8 mouse cellular contexts compared by ENCODE assay signal in genomic region chr19:6364317-6364725, GRCm38 (mm10). TPM values are rescaled to one million over a fixed set of nuclear protein-coding genes. Genes with fewer than 3 reads are reported as not detected.
DNase-seq lines count a peak whose midpoint lies in the region; ATAC-seq and TF ChIP-seq lines count a peak whose summit lies in the region.

No protein-coding gene starts in this region.

- H3K27me3 ChIP-seq in hindbrain, embryonic 10.5 days (ENCODE audit: insufficient read depth, poor library complexity, severe bottlenecking): no peaks in the 10 kb centered on the region
- no peaks in the 10 kb centered on the region for H3K27me3 ChIP-seq in lung, postnatal 0 days (replicated peaks; ENCODE audit: insufficient read depth, low read length)

- peaks cover 34% of the 10 kb centered on the region for H3K4me1 ChIP-seq in hindbrain, embryonic 10.5 days (replicated peaks)
- peaks cover 8% of the 10 kb centered on the region; the same call in 1 of the 2 replicates for H3K4me1 ChIP-seq in lung, postnatal 0 days (ENCODE audit: insufficient read depth, low read depth, low read length)

- peak overlapping the region; percentile 100 for H3K27ac ChIP-seq in hindbrain, embryonic 10.5 days
- peak overlapping the region; percentile 100 for H3K27ac ChIP-seq in lung, postnatal 0 days (ENCODE audit: low read length)

- peak overlapping the region; percentile 99 for H3K4me3 ChIP-seq in hindbrain, embryonic 10.5 days
- peak overlapping the region; percentile 100 for H3K4me3 ChIP-seq in lung, postnatal 0 days (ENCODE audit: low read depth, low read length)

- DNase-seq in MEL-GATA-1-ER (ENCODE audit: extremely low read depth, low read depth): peak; percentile 65
- peak; percentile 94 for DNase-seq in cerebellum, adult 8-10 months
- peak; percentile 88 for DNase-seq in hindbrain, embryonic 10.5 days (ENCODE audit: low spot score)
- peak; percentile 94 to 95 for DNase-seq in layer of hippocampus, postnatal 10 days (ENCODE audit: low spot score in 2 of 2)
- peak; percentile 96 for DNase-seq in lung, postnatal 0 days (ENCODE audit: low spot score)
- peak; percentile 89 for DNase-seq in ovary, postnatal 10 days (ENCODE audit: low spot score)
- DNase-seq in thymus, postnatal 0 days (ENCODE audit: low spot score): peak; percentile 94

- no peak for TF ChIP-seq EP300 in lung, postnatal 0 days (IDR thresholded peaks at IDR 0.05)

- H3K36me3 ChIP-seq in hindbrain, embryonic 10.5 days: peaks cover 49% of the 10 kb centered on the region
- peaks cover 30% of the 10 kb centered on the region for H3K36me3 ChIP-seq in lung, postnatal 0 days (ENCODE audit: insufficient read depth, low read length)

- H3K9ac ChIP-seq in lung, postnatal 0 days (replicated peaks; ENCODE audit: low read depth): peak overlapping the region; percentile 100

- no peak for TF ChIP-seq CTCF in lung, postnatal 0 days (IDR thresholded peaks at IDR 0.05)

- peak; percentile 29 for ATAC-seq in frontal cortex, adult (ENCODE audit: low TSS enrichment)
- peak; percentile 4 for ATAC-seq in lung, postnatal 0 days

- WGBS in hindbrain, embryonic 10.5 days: under 1% methylated on average over 55 of the region's 55 CpGs
- WGBS in lung, postnatal 0 days: 0% methylated on average over 55 of the region's 55 CpGs

- H3K9me3 ChIP-seq in hindbrain, embryonic 10.5 days: no peaks in the 10 kb centered on the region
- H3K9me3 ChIP-seq in lung, postnatal 0 days (ENCODE audit: low read length): no peaks in the 10 kb centered on the region

- peak overlapping the region; percentile 85 for H3K4me2 ChIP-seq in lung, postnatal 0 days (replicated peaks; ENCODE audit: low read depth, low read length)

RNA-seq across cellular contexts. Expression of gene Sf1, which starts 0.8 kb away (rescaled TPM):
- polyA plus RNA-seq in hindbrain, embryonic 10.5 days (2016; fragmentation: Nextera tagmentation; extraction: Ambion mirVana): 198 and 221 TPM in 2 replicates
- total RNA-seq in layer of hippocampus, postnatal 10 days (2021): 100 to 1,000 TPM; 190 to 194 TPM
- polyA plus RNA-seq in lung, postnatal 0 days (2015; fragmentation: Nextera tagmentation; extraction: Ambion mirVana): 48.1 and 49.5 TPM in 2 replicates
- polyA plus RNA-seq in thymus, postnatal 0 days (2015; fragmentation: Nextera tagmentation; extraction: Ambion mirVana): 104 and 126 TPM in 2 replicates

RNA-seq across cellular contexts. Expression of gene Pygm, which starts 19.9 kb away (rescaled TPM):
- 1.3 and 1.9 TPM in 2 replicates for polyA plus RNA-seq in hindbrain, embryonic 10.5 days (2016; fragmentation: Nextera tagmentation; extraction: Ambion mirVana)
- 10 to 100 TPM; 16.2 to 17.4 TPM for total RNA-seq in layer of hippocampus, postnatal 10 days (2021)
- 20.5 and 32.1 TPM in 2 replicates for polyA plus RNA-seq in lung, postnatal 0 days (2015; fragmentation: Nextera tagmentation; extraction: Ambion mirVana)
- 4.2 and 6.3 TPM in 2 replicates for polyA plus RNA-seq in thymus, postnatal 0 days (2015; fragmentation: Nextera tagmentation; extraction: Ambion mirVana)

RNA-seq across cellular contexts. Expression of gene Map4k2, which starts 23.4 kb away (rescaled TPM):
- 13.1 and 14.7 TPM in 2 replicates for polyA plus RNA-seq in hindbrain, embryonic 10.5 days (2016; fragmentation: Nextera tagmentation; extraction: Ambion mirVana)
- 10 to 100 TPM; 79.3 to 86.2 TPM for total RNA-seq in layer of hippocampus, postnatal 10 days (2021)
- 22.5 and 25.0 TPM in 2 replicates for polyA plus RNA-seq in lung, postnatal 0 days (2015; fragmentation: Nextera tagmentation; extraction: Ambion mirVana)
- 49.6 and 57.3 TPM in 2 replicates for polyA plus RNA-seq in thymus, postnatal 0 days (2015; fragmentation: Nextera tagmentation; extraction: Ambion mirVana)

RNA-seq across cellular contexts. Expression of gene Men1, which starts 29.5 kb away (rescaled TPM):
- polyA plus RNA-seq in hindbrain, embryonic 10.5 days (2016; fragmentation: Nextera tagmentation; extraction: Ambion mirVana): 125 and 129 TPM in 2 replicates
- 10 to 100 TPM; 72.0 to 73.6 TPM for total RNA-seq in layer of hippocampus, postnatal 10 days (2021)
- 42.1 and 42.7 TPM in 2 replicates for polyA plus RNA-seq in lung, postnatal 0 days (2015; fragmentation: Nextera tagmentation; extraction: Ambion mirVana)
- polyA plus RNA-seq in thymus, postnatal 0 days (2015; fragmentation: Nextera tagmentation; extraction: Ambion mirVana): 54.0 and 54.2 TPM in 2 replicates

RNA-seq across cellular contexts. Expression of gene Rasgrp2, which starts 34.8 kb away (rescaled TPM):
- polyA plus RNA-seq in hindbrain, embryonic 10.5 days (2016; fragmentation: Nextera tagmentation; extraction: Ambion mirVana): 20.5 and 20.7 TPM in 2 replicates
- 10 to 100 TPM; 93.5 to 99.9 TPM for total RNA-seq in layer of hippocampus, postnatal 10 days (2021)
- 99.2 and 128 TPM in 2 replicates for polyA plus RNA-seq in lung, postnatal 0 days (2015; fragmentation: Nextera tagmentation; extraction: Ambion mirVana)
- polyA plus RNA-seq in thymus, postnatal 0 days (2015; fragmentation: Nextera tagmentation; extraction: Ambion mirVana): 195 and 206 TPM in 2 replicates

Comparison
In these comparisons a context has a peak if more than half of its experiments do, and no peak if none do; other contexts are left out.
1. Peak in every context shown above with its lines: DNase-seq, ATAC-seq, H3K4me3 ChIP-seq and H3K27ac ChIP-seq.